Mouse (Mus musculus) heart, postnatal 4 days (tissue): ENCODE data around the gene Pigc. TPM values are rescaled to one million over a fixed set of nuclear protein-coding genes. Genes with fewer than 3 reads are reported as not detected.

Source experiments
- DNase-seq: peaks from one replicate; pipeline ENCODE4 v3.0.0; 2021
- total RNA-seq, 2 experiments: library from RNA; stranded (reverse); gene quantifications; 2 replicates each; pipeline ENCODE4 v1.2.3; 2021

Gene Pigc
- total RNA-seq, 2 experiments from 2014 or later, result 14.8 to 16.7 TPM

DNA sequence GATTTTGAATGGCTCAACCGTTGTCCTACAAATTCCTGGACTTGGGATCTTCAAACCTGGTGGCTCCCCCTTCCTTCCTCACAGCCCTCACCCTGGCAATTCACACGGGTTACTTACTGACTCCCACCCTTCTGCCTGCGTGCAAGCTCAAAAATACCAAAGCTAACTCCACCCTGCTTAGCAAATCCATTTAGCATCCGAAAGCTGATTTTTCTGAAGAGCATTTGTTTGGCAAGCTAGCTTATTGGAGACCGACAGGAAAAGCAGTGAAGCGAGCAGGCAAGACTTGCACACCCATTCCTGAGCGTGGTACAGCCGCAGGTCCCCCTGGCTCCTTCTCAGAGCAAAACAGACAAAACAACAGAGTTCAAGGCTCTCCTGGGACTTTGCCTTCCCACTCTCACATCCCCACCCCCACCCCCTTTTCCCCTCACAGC lies 39.7 kb downstream of the Pigc start:
- no peak for DNase-seq

DNA sequence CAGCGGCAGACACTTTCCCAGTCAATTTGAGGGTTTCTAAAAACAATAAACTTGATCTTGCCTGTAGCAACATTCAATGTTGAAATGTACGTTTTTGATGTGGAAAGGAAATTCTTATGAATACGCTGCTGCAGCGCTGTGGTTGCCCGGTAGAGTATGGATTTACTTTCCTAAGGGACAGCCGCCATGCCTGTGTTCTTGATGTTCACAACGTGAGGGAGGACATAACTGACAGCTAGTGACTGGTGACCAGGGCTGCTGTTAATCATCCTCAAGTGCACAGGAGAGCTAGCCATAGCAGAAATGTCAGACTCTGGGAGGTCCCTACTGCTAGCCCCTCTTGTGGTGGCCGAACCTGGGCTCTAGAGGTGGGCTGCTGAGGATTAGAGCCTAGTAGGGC lies 40.1 kb downstream of the Pigc start:
- DNase-seq, result no peak

DNA sequence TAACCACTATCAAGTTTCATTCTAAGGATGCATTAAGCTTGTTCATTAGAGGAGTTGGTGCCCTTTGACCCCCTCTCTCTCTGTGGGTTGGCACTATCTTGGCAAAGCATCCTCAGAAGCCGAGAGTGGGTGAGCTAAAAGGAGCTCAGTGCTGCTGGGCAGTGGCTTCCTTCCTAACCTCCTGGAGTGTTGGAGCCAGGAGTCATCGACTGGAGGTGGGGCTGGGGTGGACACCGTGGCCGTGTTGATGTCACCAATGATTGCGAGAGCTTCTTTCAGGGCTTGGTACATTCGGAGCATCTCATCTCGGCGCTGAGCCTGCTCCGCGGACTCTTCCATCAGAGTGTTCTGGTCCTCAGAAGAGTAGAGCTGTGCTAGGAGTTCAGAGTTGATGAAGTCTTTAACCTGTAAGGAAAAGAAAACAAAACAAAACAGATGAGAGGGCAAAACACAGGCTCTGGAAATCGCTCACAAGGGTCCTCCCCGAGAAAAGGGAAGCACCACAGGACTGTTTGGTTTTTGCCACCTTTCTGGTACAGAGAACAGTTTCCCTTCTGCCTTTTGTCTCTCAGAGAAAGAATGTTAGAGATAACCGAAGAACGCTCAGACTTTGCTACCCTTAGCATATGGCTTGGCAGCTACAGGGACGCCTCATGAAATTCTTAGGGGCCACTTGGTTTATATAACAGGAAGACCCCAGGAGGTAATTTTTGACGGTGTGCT lies 42.7 kb downstream of the Pigc start:
- no peak for DNase-seq

DNA sequence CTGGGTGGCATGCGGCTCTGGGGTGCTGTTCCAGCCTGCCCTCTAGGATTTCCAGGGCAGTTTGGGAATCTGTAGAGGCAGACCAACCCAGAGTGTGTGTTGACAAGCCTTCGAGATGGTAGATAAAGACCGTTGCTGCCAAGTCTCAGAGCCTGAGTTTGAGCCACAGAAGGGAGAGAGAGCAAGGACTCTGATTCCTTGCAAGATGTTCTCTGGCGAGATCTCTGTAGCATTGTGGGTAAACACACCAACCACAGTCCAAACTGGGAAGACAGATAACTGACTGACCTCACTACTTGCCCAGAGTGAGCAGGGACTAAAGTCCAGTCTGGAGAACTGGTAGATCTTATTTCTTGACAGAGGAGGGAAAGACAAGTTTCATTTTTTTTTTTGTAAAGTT lies 44.6 kb downstream of the Pigc start:
- DNase-seq, result no peak

DNA sequence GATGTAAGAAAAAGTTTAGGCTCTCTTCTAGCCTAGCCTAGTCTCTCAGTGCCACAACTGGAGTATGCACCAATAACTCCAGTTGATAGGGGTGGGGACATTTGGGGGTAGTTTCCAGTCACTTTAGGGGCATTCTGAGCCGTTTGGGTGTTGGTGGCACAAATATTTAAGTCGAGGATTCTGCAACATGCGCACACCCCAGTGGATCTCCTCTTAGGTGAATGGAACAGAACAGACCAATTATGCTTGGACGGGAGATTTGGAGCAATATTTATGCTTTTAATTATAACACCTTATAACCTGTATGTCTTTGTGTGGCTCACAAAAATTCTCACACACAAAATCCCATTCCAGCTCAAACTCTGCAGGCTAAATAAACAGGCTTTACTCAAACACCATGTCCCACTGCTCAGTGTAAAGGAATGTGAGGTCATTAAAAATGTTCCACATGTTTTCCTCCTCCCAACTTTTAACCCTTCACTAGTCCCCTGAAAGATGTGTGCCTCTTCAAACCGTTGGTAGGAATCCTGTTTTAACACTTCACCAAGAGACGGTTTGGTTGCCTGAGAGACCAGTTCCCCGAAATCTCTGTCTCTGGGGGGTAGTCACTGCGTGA lies 46.4 kb downstream of the Pigc start:
- no peak for DNase-seq

DNA sequence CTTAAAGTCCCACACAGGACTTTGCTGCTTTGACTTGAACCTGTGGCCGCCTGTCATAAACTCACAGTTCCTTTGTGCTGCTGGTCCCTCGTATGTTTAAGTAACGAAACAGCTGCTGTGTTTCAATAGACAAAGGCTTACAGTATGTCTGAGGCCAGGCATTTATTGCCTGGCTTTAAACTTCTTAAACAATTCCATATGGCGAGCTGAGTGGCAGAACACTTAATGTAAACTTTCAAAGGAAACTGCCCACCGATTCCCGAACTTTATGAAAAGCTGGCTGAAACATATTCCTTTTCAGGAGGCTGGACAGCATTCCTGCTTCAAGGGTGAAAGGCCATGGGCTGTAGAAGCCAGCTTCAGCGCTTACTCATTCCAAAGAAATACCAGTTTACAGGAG lies 48.0 kb downstream of the Pigc start:
- no peak for DNase-seq

DNA sequence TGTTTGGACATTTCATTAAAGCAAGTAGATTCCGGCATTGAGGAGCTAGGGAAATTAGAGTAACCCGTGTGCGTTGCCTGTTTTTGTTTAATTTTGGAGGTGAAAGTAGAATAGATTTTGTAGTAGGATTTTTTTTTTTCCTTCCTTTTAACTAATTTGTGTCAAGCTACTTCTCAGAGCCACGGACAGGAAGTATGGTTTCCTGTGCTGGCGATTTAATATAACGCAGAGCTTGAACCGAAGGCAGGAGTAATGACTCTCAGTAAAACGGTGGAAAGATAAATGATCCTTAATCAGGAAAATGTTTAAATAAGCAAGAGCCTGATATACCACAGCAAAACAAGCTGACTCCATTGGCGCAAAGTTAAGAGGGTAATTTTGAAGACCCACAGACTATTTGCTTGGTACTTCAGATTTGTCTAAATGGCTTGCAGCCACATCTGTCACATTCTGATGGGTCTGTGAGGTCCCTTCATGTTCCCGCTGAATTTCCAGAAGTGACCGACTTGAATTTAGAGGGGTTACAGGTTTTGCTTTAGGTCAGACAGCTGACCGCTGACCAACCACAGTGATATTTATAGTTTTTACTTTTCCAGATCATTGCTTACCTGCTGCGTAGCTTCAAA lies 49.1 kb downstream of the Pigc start:
- DNase-seq, result no peak

DNA sequence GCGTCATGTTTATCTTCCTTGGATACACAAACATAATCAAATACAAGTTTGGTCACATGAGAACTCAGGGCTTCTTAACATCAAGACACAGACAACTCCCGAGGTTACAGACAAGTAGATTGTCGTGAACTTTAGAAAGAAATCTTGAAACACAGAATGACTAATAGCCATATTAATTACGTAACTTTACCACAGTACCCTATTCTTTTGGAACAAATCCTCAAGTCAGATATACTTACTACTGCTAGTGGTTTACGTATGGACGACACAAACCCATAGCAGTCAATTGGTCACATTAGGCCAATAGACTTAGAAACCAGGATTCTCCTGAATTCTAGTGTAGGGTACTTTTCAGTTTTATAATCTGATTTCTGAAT lies 49.6 kb downstream of the Pigc start:
- no peak for DNase-seq

DNA sequence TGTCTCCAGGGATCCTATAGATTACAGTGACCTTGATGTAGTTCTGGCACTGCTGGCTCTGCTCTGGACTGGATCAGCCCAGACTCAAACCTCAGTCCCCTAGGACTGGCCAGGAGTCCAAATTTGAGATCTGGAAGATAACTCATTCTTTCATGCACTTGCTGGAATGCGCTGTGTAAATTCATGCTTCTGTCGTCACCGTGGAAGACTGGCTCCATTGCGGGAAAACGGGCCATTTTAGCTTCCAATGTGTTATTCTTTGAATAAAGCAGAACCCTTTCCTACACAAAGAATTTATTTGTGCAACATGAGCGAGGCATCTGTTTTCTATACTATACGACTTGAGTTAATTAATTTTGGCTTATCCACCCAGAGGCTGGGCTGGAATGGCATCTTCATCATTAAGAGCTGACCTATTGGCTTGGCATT lies 51.3 kb downstream of the Pigc start:
- DNase-seq, result no peak

DNA sequence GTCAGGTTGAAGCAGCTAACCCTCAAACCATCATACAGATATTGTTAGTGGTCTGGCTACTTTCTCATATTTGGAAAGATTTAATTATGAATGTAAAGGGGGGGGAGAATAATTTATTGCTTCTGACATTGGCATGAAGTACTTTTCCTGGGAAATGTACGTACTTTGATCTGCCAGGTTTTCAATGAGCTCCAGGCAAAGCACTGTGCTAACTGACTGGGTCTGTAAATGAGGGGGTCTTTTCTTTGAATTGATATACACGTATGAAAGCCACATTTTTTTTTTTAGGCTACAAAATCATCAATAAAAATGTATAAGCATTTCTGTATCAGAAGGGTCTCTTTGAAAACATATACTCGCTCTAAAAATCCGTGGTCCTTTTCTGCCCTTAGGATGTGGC lies 51.8 kb downstream of the Pigc start:
- no peak for DNase-seq

Other genes with a start within 250 kb of the Pigc start
- not detected for gene Fasl, start 180.7 kb upstream of the Pigc start, total RNA-seq
- 10 to 100 TPM; 27.1 to 29.2 TPM for gene Suco, start 92.5 kb upstream of the Pigc start, total RNA-seq
- not detected for gene 4930558K02Rik, start 10.4 kb downstream of the Pigc start, total RNA-seq